Mouse (Mus musculus): Measurements from ENCODE around the gene Rpl10.

The Rpl10 gene

GRCm38 (mm10) chrX:74270062-74270901, at the start of gene Rpl10:
Rpl10 (plus strand) TSS chrX:74270812.
- DNase-seq (ENCODE audit: low read depth, low spot score): peak; percentile 98

- no peak for DNase-seq (ENCODE audit: low read depth, low spot score)
These were observed 40.6 kb upstream of the Rpl10 start for GRCm38 (mm10) chrX:74230038-74230437.

- no peak for DNase-seq (ENCODE audit: low read depth, low spot score)
These were observed 37.4 kb upstream of the Rpl10 start for GRCm38 (mm10) chrX:74233196-74233595.

- DNase-seq (ENCODE audit: low read depth, low spot score): no peak
These were observed 30.3 kb upstream of the Rpl10 start for GRCm38 (mm10) chrX:74240332-74240731.

GRCm38 (mm10) chrX:74243396-74243795, 27.2 kb upstream of the Rpl10 start:
- DNase-seq (ENCODE audit: low read depth, low spot score): no peak

GRCm38 (mm10) chrX:74243807-74244206, 26.8 kb upstream of the Rpl10 start:
- DNase-seq (ENCODE audit: low read depth, low spot score): peak; percentile 69

GRCm38 (mm10) chrX:74244614-74245083, 26.0 kb upstream of the Rpl10 start:
- peak; percentile 91 for DNase-seq (ENCODE audit: low read depth, low spot score)

- DNase-seq (ENCODE audit: low read depth, low spot score): no peak
These were observed 25.5 kb upstream of the Rpl10 start for GRCm38 (mm10) chrX:74245107-74245506.

- peak; percentile 83 for DNase-seq (ENCODE audit: low read depth, low spot score)
These were observed 24.9 kb upstream of the Rpl10 start for GRCm38 (mm10) chrX:74245687-74246086.

GRCm38 (mm10) chrX:74246213-74246681, 24.4 kb upstream of the Rpl10 start:
- peak; percentile 93 for DNase-seq (ENCODE audit: low read depth, low spot score)

- peak; percentile 63 for DNase-seq (ENCODE audit: low read depth, low spot score)
These were observed 23.9 kb upstream of the Rpl10 start for GRCm38 (mm10) chrX:74246693-74247092.

- peak; percentile 84 for DNase-seq (ENCODE audit: low read depth, low spot score)
These were observed 22.0 kb upstream of the Rpl10 start for GRCm38 (mm10) chrX:74248651-74249050.

GRCm38 (mm10) chrX:74249615-74250014, 21.0 kb upstream of the Rpl10 start, which contains the start of gene Flna:
Flna (minus strand) TSS chrX:74249820.
- DNase-seq (ENCODE audit: low read depth, low spot score): peak; percentile 35

GRCm38 (mm10) chrX:74254153-74254887, 16.3 kb upstream of the Rpl10 start, which contains the start of gene Emd:
Emd (plus strand) TSS chrX:74254687.
- peak; percentile 98 for DNase-seq (ENCODE audit: low read depth, low spot score)

- DNase-seq (ENCODE audit: low read depth, low spot score): no peak
These were observed 15.6 kb upstream of the Rpl10 start for GRCm38 (mm10) chrX:74254888-74255565.

GRCm38 (mm10) chrX:74257746-74258145, 12.9 kb upstream of the Rpl10 start:
- DNase-seq (ENCODE audit: low read depth, low spot score): no peak

- no peak for DNase-seq (ENCODE audit: low read depth, low spot score)
These were observed 913 bp upstream of the Rpl10 start for GRCm38 (mm10) chrX:74269736-74270061.

GRCm38 (mm10) chrX:74270902-74271551, 415 bp downstream of the Rpl10 start:
- peak; percentile 64 for DNase-seq (ENCODE audit: low read depth, low spot score)

GRCm38 (mm10) chrX:74273422-74274322, 3.1 kb downstream of the Rpl10 start:
- peak; percentile 48 for DNase-seq (ENCODE audit: low read depth, low spot score)

- DNase-seq (ENCODE audit: low read depth, low spot score): peak; percentile 72
These were observed 7.3 kb downstream of the Rpl10 start for GRCm38 (mm10) chrX:74277916-74278315.
